Mouse (Mus musculus) cerebral cortex, adult 2 months (tissue): ENCODE results near the gene Ripk4.

Experiments used
- WGBS: fragments of 180-500 bp; shearing (Covaris S2); methylation state at CpG from one replicate; pipeline ENCODE4 v1.1.7; 2018; 5-methylcytosine and 5-hydroxymethylcytosine counted together

Gene Ripk4

GRCm38 (mm10) chr16:97736562-97736961 is 27.0 kb downstream of the Ripk4 start:
- WGBS, result 83% methylated on average over 2 of the region's 2 CpGs

GRCm38 (mm10) chr16:97734760-97735322 is 28.7 kb downstream of the Ripk4 start:
- WGBS, result 60% methylated on average over 9 of the region's 9 CpGs

GRCm38 (mm10) chr16:97733599-97733998 is 30.0 kb downstream of the Ripk4 start:
- WGBS, result 91% methylated on average over 2 of the region's 2 CpGs

- WGBS, result 93% methylated on average over 1 of the region's 1 CpGs
These were observed 33.3 kb downstream of the Ripk4 start for GRCm38 (mm10) chr16:97730321-97730720.

GRCm38 (mm10) chr16:97726436-97726835 is 37.2 kb downstream of the Ripk4 start:
- 81% methylated on average over 3 of the region's 3 CpGs for WGBS

GRCm38 (mm10) chr16:97720093-97720492 is 43.5 kb downstream of the Ripk4 start:
- WGBS, result 83% methylated on average over 1 of the region's 1 CpGs

- WGBS, result 87% methylated on average over 6 of the region's 6 CpGs
These were observed 47.0 kb downstream of the Ripk4 start for GRCm38 (mm10) chr16:97716567-97716966.

GRCm38 (mm10) chr16:97701871-97702270 is 61.7 kb downstream of the Ripk4 start:
- 65% methylated on average over 1 of the region's 1 CpGs for WGBS

- WGBS, result 43% methylated on average over 1 of the region's 1 CpGs
These were observed 65.8 kb downstream of the Ripk4 start for GRCm38 (mm10) chr16:97697769-97698168.

GRCm38 (mm10) chr16:97695709-97696108 is 67.9 kb downstream of the Ripk4 start:
- 88% methylated on average over 4 of the region's 4 CpGs for WGBS
